In genomic region chr17:84749297-84749696, GRCm38 (mm10) we compare ENCODE assay signal across 13 mouse cellular contexts. TPM values are rescaled to one million over a fixed set of nuclear protein-coding genes. Genes with fewer than 3 reads are reported as not detected.
DNase-seq lines count a peak whose midpoint lies in the region; ATAC-seq and TF ChIP-seq lines count a peak whose summit lies in the region.
"Had no signal": no experiment of that assay in that cellular context is flagged by ENCODE, and none has a peak within 500 bp of the region (broad histone marks: within the 10 kb centered on the region; RNA-seq: fewer than 3 reads in every experiment).

No protein-coding gene starts in this region.

- peak; percentile 62; the same call in 1 of the 2 replicates for ATAC-seq in hindbrain, embryonic 15.5 days (ENCODE audit: low FRiP score, low read depth)
- ATAC-seq in neural tube, embryonic 13.5 days (ENCODE audit: low read depth) = peak; percentile 83
- no peak for ATAC-seq in monocyte, adult 5-6 weeks (replicated peaks; ENCODE audit: insufficient number of reproducible peaks, low FRiP score, low TSS enrichment, poor library complexity, severe bottlenecking)
- no peak for ATAC-seq in liver, embryonic 12.5 days
- ATAC-seq: activated CD4-positive, CD25-positive, alpha-beta regulatory T cell, adult 4 months; intestine, postnatal 0 days had no signal

- H3K36me3 ChIP-seq in hindbrain, embryonic 15.5 days = peaks cover 16% of the 10 kb centered on the region; the same call in 1 of the 2 replicates
- H3K36me3 ChIP-seq in neural tube, embryonic 13.5 days = 0 out of 2 replicates have a peak, but pooled peaks cover 9% of the 10 kb centered on the region
- peaks cover 79% of the 10 kb centered on the region for H3K36me3 ChIP-seq in liver, embryonic 12.5 days

- H3K4me3 ChIP-seq in hindbrain, embryonic 15.5 days = no peak overlapping the region
- H3K4me3 ChIP-seq in neural tube, embryonic 13.5 days = no peak overlapping the region
- no peak overlapping the region for H3K4me3 ChIP-seq in liver, embryonic 12.5 days
- H3K4me3 ChIP-seq: lung, embryonic 15.5 days had no signal

- H3K9me3 ChIP-seq in hindbrain, embryonic 15.5 days = no peaks in the 10 kb centered on the region
- H3K9me3 ChIP-seq in neural tube, embryonic 13.5 days = no peaks in the 10 kb centered on the region
- H3K9me3 ChIP-seq in liver, embryonic 12.5 days (replicated peaks) = no peaks in the 10 kb centered on the region
- H3K9me3 ChIP-seq: G1E; lung, embryonic 15.5 days had no signal

- 28% methylated on average over 8 of the region's 8 CpGs for WGBS in hindbrain, embryonic 15.5 days
- WGBS in neural tube, embryonic 13.5 days = 27% methylated on average over 8 of the region's 8 CpGs
- WGBS in liver, embryonic 12.5 days (ENCODE audit: insufficient replicate concordance) = 75% methylated on average over 8 of the region's 8 CpGs

- no peak for TF ChIP-seq CTCF in brain, embryonic 14.5 days (IDR thresholded peaks at IDR 0.05; ENCODE audit: borderline replicate concordance, extremely low read depth, insufficient read depth, insufficient read length)

- peaks cover 32% of the 10 kb centered on the region for H3K4me1 ChIP-seq in hindbrain, embryonic 15.5 days (replicated peaks)
- peaks cover 65% of the 10 kb centered on the region for H3K4me1 ChIP-seq in neural tube, embryonic 13.5 days (replicated peaks)
- H3K4me1 ChIP-seq in liver, embryonic 12.5 days = peaks cover under 1% of the 10 kb centered on the region
- H3K4me1 ChIP-seq: lung, embryonic 15.5 days had no signal

- TF ChIP-seq POLR2A in brain, embryonic 14.5 days (IDR thresholded peaks at IDR 0.05; ENCODE audit: borderline replicate concordance, extremely low read depth, insufficient read depth, insufficient read length, poor library complexity, severe bottlenecking) = no peak

- H3K27me3 ChIP-seq in hindbrain, embryonic 15.5 days = no peaks in the 10 kb centered on the region
- H3K27me3 ChIP-seq in neural tube, embryonic 13.5 days = no peaks in the 10 kb centered on the region
- no peaks in the 10 kb centered on the region for H3K27me3 ChIP-seq in liver, embryonic 12.5 days (replicated peaks)
- H3K27me3 ChIP-seq: lung, embryonic 15.5 days had no signal

- peak; percentile 55 for DNase-seq in heart, adult 11 months
- no peak for DNase-seq in heart, adult 18-20 months
- peak; percentile 92 for DNase-seq in brain, embryonic 14.5 days (ENCODE audit: low read depth)
- no peak for DNase-seq in adrenal gland, postnatal 10 days
- DNase-seq: gastrocnemius, postnatal 36 days had no signal

- H3K27ac ChIP-seq in hindbrain, embryonic 15.5 days (replicated peaks) = peak overlapping the region; percentile 26; the same call in 1 of the 2 replicates
- H3K27ac ChIP-seq in neural tube, embryonic 13.5 days (replicated peaks) = peak overlapping the region; percentile 80
- no peak overlapping the region for H3K27ac ChIP-seq in liver, embryonic 12.5 days
- H3K27ac ChIP-seq: lung, embryonic 15.5 days had no signal

- no peak overlapping the region for H3K9ac ChIP-seq in hindbrain, embryonic 15.5 days
- H3K9ac ChIP-seq in neural tube, embryonic 13.5 days = no peak overlapping the region
- no peak overlapping the region for H3K9ac ChIP-seq in liver, embryonic 12.5 days
- H3K9ac ChIP-seq: lung, embryonic 15.5 days had no signal

- no peak overlapping the region for H3K4me2 ChIP-seq in hindbrain, embryonic 15.5 days
- H3K4me2 ChIP-seq in neural tube, embryonic 13.5 days = no peak overlapping the region
- H3K4me2 ChIP-seq in liver, embryonic 12.5 days = no peak overlapping the region
- H3K4me2 ChIP-seq: lung, embryonic 15.5 days had no signal

RNA-seq across cellular contexts. Expression of gene Lrpprc, which starts 41.3 kb away (rescaled TPM):
- 100 to 1,000 TPM; 134 to 150 TPM for total RNA-seq in heart, adult 18-20 months (2021)
- polyA plus RNA-seq in brain, embryonic 14.5 days (2012; rRNA removed) = 17.6 and 27.3 TPM in 2 replicates
- 46.3 and 47.0 TPM in 2 replicates for polyA plus RNA-seq in hindbrain, embryonic 15.5 days (2015; fragmentation: Nextera tagmentation; extraction: Ambion mirVana)
- polyA plus RNA-seq in neural tube, embryonic 13.5 days (2015; fragmentation: Nextera tagmentation; extraction: Ambion mirVana) = 42.6 and 48.2 TPM in 2 replicates
- 29.1 to 39.5 TPM (median 34.8 TPM) in 3 replicates for total RNA-seq in monocyte, adult 5-6 weeks (2017)
- total RNA-seq in adrenal gland, postnatal 10 days (2021) = 100 to 1,000 TPM in 1 of 2 experiments, 10 to 100 TPM in 1; 88.9 to 101 TPM
- polyA plus RNA-seq in liver, embryonic 12.5 days (2016; fragmentation: Nextera tagmentation; extraction: Ambion mirVana) = 64.9 and 68.2 TPM in 2 replicates

Comparison
In these comparisons a context has a peak if more than half of its experiments do, and no peak if none do; other contexts are left out.
1. DNase-seq: peak in heart, adult 11 months (single experiment) and brain, embryonic 14.5 days (single experiment); none in heart, adult 18-20 months (0 of 2) and adrenal gland, postnatal 10 days (single experiment).
2. ATAC-seq: peak in hindbrain, embryonic 15.5 days (single experiment) and neural tube, embryonic 13.5 days (single experiment); none in monocyte, adult 5-6 weeks (single experiment) and liver, embryonic 12.5 days (single experiment).